Mouse (Mus musculus) frontal cortex, postnatal 25 days (tissue): ENCODE results near the gene Zfp36l2.
A peak's percentile ranks its signal among the peaks of the same experiment; 100 is the strongest.
"Not testable (repeated sequence)": the region's sequence is repeated elsewhere in the genome, so short reads cannot be mapped to it uniquely, and the experiment has no call there.

ENCODE experiments used
- DNase-seq, 2 experiments: peaks; one replicate each; pipeline ENCODE4 v3.0.0; 2022; ENCODE audit warnings: low spot score in 2 of 2

Gene Zfp36l2

DNA sequence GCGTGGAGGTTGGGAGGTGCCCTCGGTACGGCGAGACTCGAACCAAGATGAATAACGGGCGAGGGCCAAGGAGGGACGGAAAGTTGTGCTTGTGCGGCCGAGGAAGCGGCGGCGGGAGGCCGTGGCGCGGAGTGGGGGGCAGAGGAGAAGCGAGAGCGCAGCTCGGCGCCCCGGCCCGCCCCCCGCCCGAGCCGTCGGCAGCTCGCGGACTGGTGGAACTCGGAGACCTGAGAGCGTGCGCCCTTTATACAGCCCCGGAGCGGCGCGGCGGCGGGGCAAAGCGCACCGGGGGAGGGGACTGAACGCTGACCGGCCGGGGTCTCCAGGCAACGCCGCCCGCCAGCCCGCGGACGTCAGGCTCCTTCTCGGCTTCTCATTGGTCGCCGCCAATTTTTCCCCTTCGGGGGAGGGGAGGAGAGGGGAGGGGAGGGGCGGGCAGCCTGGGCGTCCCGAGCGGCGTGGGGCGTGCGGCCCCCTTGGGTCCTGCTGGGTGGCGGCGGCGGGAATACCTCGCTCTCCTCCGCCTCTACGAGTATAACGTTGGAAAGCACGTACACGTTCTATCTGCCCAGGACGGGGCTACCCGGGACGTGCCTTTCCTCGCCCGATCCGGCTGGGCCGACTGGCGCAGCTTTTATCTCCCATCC is at the start of gene Zfp36l2:
Gene Zfp36l2, minus strand, starts transcription at position 221 of the 647 bp plus-strand sequence.
- DNase-seq, result peak; percentile 64 to 76

DNA sequence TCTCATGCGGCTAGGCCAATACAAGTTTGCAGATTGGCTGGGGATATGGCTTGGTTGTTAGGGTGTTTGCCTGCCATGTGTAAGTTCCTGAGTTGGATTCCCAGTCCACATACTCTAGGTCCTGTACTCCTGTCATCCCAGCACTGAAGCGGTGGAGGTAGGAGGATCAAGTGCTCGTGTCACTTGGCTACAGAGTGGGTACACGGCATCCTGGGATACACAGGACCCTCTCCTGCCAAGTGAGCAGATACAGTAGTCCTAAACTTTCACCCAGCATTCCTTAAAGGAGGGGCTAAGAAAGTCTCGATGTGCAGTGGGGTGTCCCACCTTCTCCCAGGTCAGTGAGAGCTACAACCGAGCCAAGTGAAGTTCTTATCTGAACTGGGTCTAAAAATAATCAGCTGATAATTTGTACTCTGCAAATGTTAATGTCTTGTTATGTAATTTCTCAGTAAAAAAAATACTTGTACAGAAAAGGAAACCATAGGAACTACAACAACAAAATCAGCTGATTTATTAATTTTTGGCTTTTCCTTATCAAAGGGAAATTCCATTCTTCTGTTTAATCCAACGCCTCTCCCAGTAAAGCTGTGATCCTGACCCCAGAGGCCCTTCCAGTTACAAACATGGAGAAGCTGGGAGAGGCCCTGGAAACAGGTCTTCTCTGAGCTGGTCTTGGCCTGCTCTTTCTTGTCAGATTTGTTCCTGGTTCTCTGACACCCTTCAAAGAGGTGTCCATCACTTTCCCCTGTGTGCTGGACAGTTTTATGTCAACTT is 49.2 kb upstream of the Zfp36l2 start:
- DNase-seq, result no peak

DNA sequence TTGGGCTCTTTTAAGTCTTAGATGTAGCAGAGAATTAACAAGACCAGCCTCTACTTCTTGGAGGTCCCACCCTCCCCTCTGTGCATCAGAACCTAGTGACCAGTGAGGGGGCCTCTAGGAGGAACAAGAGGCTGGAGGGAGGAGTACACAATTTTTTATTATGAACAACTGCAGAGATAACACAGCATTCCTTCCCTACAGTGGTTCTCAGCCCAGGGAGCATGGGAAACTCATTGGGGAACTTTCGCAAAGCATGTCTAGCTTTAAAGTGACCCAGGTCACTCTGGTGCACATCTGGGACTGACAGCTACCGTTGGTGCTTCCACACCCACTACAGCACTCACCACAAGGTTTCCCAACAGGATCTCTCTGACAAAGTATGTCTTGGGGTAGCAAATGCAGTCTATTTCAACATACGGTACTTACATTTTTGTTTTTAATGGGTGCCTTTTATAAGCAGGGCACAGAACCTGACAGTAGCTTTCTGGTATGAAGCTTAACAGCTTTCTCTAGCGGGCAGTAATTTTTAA is 47.7 kb upstream of the Zfp36l2 start:
- no peak for DNase-seq

DNA sequence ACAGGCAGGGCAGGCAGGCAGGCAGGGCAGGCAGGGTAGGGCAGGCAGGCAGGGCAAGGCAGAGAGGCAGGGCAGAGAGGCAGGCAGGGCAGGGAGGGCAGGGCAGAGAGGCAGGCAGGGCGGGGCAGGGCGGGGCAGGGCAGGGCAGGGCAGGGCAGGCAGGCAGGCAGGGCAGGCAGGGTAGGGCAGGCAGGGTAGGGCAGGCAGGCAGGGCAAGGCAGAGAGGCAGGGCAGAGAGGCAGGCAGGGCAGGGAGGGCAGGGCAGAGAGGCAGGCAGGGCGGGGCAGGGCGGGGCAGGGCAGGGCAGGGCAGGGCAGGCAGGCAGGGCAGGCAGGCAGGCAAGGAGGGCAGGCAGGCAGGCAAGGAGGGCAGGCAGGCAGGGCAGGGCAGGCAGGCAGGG is 47.0 kb upstream of the Zfp36l2 start:
- DNase-seq, result not testable (repeated sequence)

DNA sequence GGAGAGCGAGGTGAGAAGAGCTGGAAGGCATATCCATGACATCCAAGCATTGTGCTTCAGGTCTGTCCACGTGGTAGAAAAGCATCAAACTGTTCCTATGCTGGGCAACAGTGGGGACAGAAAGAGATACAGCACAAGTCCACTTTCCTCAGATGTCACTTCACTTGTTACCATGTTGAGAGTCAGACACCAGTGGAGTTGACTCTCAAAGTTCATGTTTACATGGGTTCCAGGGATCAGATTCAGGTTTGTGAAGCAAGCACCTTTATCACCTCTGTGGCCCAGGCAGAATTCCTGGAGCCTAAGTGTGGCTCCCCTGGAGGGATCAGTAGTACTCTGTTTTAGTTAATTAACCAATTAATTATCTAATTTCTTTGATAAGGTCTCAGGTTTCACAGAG is 46.0 kb upstream of the Zfp36l2 start:
- no peak for DNase-seq

DNA sequence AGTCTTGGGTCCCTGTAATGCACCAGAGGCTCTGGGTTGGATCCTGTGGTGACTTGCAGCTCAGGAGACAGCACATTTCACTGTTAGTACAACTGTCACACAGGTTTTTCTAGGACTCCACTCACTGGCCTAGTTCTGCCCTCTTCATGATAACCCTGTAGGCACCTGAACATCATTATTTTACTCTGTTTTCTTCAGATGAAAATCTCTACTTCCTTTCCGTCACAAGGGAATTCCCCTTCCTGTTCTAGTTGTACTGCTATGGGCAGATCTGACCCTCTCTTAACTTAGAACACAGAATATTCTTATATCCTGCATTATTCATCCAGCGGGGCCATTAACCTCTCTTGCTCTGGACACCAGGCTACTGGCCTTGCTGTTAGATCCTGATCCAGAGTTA is 43.6 kb upstream of the Zfp36l2 start:
- no peak for DNase-seq

DNA sequence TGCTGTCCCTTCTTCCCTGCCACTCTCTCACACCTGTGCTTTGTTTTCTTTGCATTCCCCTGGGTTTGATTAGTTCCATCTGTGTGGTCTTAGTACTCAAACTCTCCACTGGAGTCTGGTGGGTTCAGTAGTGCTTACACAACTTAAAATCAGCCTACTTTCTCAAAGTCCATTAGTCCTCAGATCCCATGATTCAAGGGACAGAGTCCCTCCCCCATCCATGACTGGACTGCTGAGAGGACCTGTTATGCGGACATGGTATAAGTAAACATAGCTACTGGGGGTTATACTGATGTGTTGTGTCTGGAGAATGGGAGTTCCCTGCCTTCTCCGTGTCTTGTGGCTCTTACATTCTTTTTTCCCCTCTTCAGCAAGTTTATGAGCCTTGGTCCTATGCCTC is 40.5 kb upstream of the Zfp36l2 start:
- no peak for DNase-seq

DNA sequence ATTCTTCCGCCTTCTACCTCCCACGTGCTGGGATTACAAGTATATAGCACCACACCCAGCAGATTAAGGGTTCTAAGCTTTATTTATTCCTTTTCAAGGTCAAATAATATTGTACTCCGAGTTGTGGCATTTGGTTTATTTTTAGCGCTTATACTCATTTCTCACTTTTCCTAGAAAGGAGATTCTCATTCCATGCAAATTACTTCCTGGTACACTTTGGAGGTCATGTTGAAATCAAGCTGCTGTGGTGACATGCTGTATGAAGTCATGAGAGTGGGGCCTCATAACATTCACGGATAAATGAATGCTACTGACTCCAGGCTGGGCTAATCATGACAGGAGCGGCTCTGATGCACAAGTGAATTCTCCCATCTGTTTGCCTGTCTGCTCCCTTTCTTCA is 38.9 kb upstream of the Zfp36l2 start:
- no peak for DNase-seq

DNA sequence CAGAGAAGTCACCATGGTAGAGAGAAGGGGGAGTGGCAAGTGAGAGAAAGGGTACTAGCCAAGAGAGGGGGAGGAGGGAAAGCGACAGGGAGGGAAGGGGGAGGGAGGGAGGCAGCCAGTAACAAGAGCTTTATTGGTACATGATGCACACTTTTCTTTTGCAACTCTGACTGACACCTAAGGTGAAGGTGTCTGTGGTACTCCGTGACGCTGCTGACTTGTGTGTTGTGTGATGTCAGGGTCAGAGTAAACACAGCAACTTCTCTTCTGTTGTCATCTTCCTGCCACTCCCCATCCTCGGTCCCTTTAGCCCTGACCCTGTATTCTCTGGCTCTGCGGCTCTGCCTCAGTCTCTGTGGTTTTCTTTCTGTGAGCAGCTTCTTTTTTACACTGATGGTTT is 38.5 kb upstream of the Zfp36l2 start:
- DNase-seq, result no peak

DNA sequence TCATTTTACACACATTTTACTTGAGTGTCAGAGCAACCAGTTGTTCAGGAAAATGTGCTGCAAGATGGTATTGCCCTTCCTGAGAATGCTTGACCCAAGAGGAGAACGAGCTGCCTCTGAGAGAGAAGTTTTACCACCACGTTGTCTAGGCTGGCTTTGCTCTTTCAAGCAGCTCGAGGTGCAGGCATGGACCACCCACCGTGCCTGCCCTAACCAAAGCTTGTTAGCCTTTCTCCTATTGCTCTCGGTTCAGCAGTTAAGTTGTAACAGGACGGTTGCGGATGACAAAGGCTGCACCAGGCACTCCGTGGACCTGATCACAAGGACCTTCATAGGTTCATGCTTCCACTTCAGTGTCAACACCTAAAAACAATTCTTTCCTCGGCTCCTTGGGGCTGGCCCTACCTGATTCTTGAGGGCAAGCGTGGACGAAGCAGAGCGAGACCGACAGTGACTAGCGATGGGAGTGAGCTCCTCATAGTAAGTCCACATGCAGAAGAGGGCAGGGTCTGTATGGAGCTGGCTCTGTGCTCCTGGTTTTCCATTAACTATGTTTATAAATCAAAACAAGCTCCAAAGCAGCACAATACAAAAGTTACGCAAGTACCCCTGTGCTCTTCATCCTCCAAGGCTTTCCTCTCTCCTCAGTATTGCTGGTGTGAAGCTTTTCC is 36.6 kb upstream of the Zfp36l2 start:
- no peak for DNase-seq

DNA sequence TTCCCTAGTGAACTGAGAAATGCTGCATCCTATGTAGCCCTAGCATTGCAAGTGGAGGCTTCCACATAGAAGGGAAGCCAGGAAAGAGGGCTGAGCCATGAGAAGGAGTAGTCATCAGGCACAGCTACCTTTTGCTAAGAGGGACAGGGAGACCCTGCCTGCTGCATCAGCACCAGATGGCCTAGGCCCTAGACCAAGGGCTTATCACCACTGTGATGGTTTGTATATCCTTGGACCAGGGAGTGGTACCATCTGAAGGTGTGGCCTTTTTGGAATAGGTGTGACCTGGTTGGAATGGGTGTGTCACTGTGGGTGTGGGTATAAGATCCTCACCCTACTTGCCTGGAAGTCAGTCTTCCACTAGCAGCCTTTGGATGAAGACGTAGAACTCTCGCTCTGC is 31.1 kb upstream of the Zfp36l2 start:
- not testable (repeated sequence) for DNase-seq

DNA sequence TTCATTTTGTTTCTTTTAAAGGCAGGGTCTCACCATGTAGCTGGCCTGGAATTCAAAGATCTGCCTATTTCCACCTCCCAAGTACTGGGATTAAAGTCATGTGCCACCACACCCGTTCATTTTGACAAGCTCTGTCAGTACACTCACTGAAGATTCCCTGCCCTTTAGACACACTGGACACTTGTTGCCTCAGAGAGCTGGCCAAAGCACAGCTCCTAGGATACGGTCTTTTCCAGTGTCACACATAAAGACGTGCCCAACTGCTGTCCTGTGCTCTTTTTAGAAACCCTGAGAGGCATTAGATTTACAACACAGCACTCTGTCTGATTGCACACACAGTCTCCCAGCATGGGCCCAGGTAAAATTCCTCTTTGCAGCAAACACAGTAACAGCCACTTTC is 29.9 kb upstream of the Zfp36l2 start:
- no peak for DNase-seq

DNA sequence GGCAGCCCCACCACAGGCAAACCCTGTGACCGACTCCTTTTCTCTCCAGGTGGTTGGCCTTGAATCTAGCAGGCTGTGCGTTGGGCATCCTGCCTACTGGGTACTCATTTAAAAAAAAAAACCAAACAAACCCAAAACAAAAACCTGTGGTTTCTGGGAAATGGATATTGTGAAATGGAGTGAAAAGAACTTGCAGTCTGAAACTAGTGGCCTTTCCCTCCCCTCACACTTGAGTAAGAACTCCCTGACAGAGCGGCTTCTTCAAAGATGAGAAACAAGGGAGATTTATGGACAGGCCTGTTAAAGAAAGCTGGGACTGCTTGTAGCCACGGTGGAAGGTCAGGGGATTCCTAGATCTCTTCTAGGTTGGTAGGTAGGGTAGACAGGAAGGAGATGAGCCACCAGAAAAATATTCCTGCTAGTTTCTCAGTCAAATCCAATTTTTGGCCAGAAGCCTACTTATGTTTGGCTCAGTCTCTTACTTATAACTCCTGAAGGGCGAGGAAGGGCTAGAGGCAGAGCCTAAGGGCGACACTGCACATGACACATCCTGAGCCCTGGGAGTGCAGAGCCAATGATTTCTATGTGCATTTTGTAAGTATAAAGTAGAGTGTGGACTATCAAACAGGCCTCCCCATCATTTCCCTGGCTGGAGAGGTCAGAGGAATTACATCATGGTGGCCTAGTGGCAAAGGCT is 27.7 kb upstream of the Zfp36l2 start:
- no peak for DNase-seq

DNA sequence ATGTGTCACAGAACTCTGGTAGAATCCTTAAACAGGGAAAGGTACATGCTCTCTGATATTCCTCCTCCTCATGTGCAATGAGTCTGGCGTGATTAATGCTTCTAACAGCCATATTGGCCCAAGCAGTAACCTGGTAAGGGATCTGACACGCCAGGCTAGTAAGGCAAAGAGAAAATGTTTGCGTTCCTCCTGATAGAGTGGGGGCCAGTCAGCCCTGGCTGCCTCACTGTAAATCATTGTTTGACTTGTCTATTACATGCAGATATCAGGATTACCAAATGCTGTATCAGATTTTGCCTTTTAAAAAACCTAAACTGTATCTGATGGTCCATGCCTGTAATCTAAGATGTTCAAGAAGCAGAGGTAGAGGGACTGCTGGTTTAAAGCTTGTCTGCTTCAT is 25.7 kb upstream of the Zfp36l2 start:
- no peak for DNase-seq

DNA sequence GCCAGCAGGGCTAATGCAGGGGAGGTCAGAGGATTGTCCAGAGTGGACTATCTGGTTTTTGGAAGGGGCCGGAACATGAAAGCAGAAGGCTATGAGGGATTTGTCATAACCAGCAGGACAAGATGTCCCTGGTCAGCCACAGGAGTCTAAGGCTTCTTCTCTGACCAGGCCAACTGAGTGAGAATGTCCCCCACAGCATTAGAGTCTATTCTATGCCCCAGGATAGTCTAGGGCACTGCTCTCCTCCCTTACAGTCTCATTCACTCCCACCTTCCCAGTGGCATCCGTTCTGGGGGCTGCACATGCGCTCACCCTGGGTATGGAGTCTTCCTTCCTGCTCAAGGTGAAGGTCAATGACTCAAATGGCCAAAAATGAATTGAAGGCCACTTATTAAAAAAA is 19.9 kb upstream of the Zfp36l2 start:
- no peak for DNase-seq

DNA sequence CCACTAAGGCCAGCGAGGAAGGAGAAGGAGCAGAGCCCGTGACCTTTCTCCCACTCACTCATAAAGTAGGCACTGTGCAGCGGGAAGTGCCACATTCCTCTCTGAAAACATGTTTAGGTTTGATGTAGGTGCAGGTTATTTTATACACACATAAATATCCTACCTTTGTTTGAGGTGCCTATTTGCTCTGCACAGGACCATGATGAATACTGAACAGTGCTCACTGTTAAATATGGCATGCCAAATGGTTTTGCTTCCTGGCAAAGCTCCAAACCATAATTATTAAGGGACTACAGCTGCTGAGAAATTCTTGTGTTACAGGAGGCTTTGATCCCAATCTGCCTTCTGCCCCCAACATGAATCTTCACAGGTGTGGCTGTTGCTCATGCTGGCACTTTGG is 18.5 kb upstream of the Zfp36l2 start:
- DNase-seq, result no peak

DNA sequence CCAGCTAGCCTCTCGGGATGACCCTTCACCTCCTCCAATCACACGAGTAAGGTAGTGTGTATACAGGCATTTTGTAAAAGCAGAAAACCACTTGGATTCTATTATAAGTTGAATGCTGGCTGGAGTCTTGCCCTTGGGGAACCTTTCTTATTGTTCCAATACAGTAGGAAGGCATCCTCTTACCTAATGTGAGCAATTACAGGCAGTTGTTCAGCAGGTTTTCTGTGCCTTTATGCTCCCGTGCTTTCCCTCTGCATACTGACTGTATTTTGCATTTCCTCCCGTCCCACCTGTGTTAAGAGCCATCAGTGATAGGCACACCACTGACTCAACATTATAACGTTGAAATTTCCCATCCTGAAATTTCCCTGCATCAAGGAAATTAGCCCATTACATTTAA is 17.2 kb upstream of the Zfp36l2 start:
- no peak for DNase-seq

DNA sequence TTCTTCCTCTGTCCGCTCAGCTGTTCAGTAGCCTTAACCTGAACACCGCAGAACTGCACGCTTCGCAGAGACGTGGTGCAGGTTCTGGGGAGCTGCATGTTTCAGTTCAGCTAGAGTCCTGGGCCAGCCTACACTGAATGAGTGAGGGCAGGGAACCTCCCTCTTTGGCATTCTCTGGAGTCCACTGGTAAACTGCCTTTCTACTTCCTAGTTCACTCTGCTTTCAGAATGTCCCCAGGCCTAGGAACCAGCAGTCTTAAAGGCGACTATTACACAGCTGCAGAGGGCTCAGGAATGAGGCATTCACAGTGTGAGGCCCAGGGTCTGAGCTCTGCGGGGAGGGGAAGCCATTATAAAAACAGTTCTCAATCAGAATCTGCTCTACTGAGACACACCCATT is 15.6 kb upstream of the Zfp36l2 start:
- DNase-seq, result no peak

DNA sequence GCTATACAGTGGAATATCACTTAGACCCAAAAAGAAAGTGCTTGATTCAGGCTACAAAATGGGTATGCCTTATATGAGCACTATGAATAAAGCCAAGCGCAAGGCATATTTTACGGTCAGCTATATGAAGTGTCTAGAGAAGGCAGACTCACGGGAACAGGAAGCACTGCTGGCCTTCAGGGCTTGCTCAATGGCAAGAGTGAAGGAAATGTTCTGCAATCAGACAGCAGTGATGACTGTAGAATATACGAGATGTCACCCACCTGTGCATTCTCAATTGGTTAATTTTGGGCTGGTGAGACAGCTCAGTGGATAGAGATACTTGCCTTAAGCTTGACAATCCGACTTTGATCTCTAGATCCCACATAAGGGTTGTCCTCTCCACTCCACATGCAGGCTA is 13.4 kb upstream of the Zfp36l2 start:
- no peak for DNase-seq

DNA sequence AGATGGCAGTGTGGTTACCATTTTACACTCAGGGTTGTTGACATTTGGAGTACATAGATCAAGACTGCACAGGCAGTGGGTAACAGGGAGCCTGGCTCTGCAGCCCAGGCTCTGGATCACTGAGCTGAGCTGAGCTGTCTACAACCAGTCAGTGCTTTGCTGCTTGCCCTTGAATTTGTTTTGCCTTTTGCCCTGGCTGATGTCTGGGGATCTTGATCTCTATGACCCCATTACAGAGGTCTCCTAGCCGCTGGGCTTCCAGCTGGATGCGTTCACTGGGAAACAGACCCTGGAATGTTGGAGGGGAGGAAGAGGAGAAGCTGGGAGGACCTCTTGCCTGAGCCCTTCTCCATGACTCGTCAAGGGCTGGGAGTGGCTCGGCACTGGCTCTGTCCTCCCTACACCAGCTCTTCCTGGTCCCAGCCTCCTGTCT is 10.2 kb upstream of the Zfp36l2 start:
- no peak for DNase-seq

DNA sequence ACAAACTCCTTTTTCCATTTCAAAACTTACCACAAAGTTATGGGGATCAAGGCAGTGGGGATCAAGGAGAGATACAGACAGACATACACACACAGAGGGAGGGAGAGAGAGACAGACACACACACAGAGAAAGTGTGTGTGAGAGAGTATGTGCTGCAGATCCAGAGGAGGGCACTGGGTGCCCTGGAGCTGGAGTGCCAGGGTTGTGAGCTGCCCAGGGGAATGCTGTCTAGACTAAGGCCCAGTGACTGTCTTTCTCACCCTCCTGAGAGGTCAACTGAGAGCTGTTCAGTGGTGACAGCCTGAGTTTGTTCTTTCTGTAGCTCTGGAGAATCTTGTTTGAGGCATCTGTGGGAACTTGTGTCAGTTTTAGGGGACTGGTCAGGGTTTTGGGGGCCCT is 8.6 kb upstream of the Zfp36l2 start:
- DNase-seq, result no peak

DNA sequence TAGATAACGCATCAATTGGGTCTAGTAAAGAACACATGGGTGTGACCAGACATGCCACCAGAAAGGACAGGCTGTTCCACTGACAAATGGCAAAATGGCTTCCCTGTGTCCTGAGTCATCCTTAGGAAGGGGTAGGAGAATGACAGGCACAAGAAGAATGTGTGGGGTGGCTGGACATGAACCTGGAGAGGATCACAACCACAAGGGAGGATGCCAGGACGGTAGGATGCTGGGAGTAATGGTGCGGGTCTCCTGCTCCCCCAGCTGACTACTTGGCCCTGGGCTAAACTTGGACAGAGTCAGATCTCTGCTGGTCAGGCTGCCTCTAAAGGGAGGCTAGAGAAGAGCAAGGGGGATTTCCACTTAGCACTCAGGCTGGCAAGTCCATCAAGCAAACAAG is 8.1 kb upstream of the Zfp36l2 start:
- DNase-seq, result no peak
